Mouse (Mus musculus) heart, adult 2 months (tissue): ENCODE measurements around the gene Gxylt1.

Source experiments
- CTCF ChIP-seq: fragments of 200-600 bp; IDR thresholded peaks from 2 replicates; pipeline ENCODE4 v1.8.1; 2022; ENCODE audit warnings: antibody characterized with exemption, mild to moderate bottlenecking, moderate library complexity
- EP300 ChIP-seq: fragments of 200-500 bp; IDR thresholded peaks from 2 replicates; pipeline ENCODE4 v1.6.1; 2011; ENCODE audit warnings: low read depth, low read length, control low read depth; ENCODE audit not compliant: insufficient read depth
- POLR2A ChIP-seq: fragments of 200-500 bp; IDR thresholded peaks from 2 replicates; pipeline ENCODE4 v1.6.1; 2011; ENCODE audit warnings: mild to moderate bottlenecking, low read depth, low read length, control low read depth; ENCODE audit not compliant: insufficient read depth

- TF ChIP-seq CTCF (no peak), EP300 (no peak), POLR2A (no peak)
Measured at GRCm38 (mm10) chr15:93288321-93288720, 13.3 kb upstream of the Gxylt1 start.
